In the genomic region with DNA sequence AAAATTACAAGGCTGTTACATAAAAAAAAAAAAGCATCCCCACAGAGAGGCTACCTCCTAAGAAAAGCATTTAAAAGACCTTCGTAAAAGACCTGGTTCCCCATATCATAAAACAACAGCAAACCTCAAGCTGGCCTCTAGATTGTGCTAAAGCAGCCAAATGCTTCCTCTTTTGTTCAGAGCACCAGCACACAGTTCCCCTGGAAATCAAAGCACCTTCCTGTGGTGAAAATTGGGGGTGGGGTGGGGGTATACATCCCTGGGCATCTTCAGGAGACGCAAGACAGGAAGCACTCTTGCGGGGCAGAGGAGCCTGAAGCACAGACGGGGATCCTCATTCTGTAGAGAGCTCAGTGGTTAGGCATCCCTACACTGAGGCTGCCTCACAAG, we compare ENCODE assay signal across 16 mouse cellular contexts. TPM values are rescaled to one million over a fixed set of nuclear protein-coding genes. Genes with fewer than 3 reads are reported as not detected.
DNase-seq lines count a peak whose midpoint lies in the region; ATAC-seq lines count a peak whose summit lies in the region.
"Had no signal": no experiment of that assay in that cellular context is flagged by ENCODE, and none has a peak within 500 bp of the region (broad histone marks: within the 10 kb centered on the region; RNA-seq: fewer than 3 reads in every experiment).

No protein-coding gene starts in this region.

- WGBS in heart, embryonic 10.5 days = 63% methylated on average over 4 of the region's 4 CpGs
- 19% methylated on average over 4 of the region's 4 CpGs for WGBS in forebrain, embryonic 14.5 days

- H3K9ac ChIP-seq in forebrain, embryonic 14.5 days (ENCODE audit: low read length) = peak overlapping the region; percentile 41

- no peaks in the 10 kb centered on the region for H3K9me3 ChIP-seq in heart, embryonic 10.5 days
- H3K9me3 ChIP-seq in forebrain, embryonic 14.5 days (replicated peaks; ENCODE audit: control insufficient read depth, low read length) = no peaks in the 10 kb centered on the region

- H3K4me2 ChIP-seq in forebrain, embryonic 14.5 days (ENCODE audit: low read length) = peak overlapping the region; percentile 4; the same call in 1 of the 2 replicates

- no peak for ATAC-seq in forebrain, embryonic 14.5 days
- peak; percentile 66 for ATAC-seq in megakaryocyte, adult 5-6 weeks (ENCODE audit: poor library complexity, severe bottlenecking)

- intact Hi-C loops in heart, postnatal 14 days (cut with DNase I) = loop anchor here (10.0 kb wide), 1 partner anchor 310 kb away; no protein-coding TSS in a partner anchor

- H3K4me1 ChIP-seq in heart, embryonic 10.5 days = peaks cover 12% of the 10 kb centered on the region
- peaks cover 9% of the 10 kb centered on the region for H3K4me1 ChIP-seq in forebrain, embryonic 14.5 days (ENCODE audit: control insufficient read depth, insufficient read depth, low read length)

- H3K4me3 ChIP-seq in heart, embryonic 10.5 days = no peak overlapping the region
- H3K4me3 ChIP-seq in forebrain, embryonic 14.5 days (ENCODE audit: low read depth, low read length) = no peak overlapping the region
- H3K4me3 ChIP-seq: erythroblast, embryonic 14.5 days had no signal

- H3K36me3 ChIP-seq in heart, embryonic 10.5 days = no peaks in the 10 kb centered on the region
- no peaks in the 10 kb centered on the region for H3K36me3 ChIP-seq in forebrain, embryonic 14.5 days (ENCODE audit: control insufficient read depth, insufficient read depth, low read length)

- DNase-seq in heart, embryonic 10.5 days (ENCODE audit: low spot score) = no peak
- DNase-seq in heart, postnatal 14 days = no peak
- DNase-seq in 416B (ENCODE audit: low read depth) = peak; percentile 39
- DNase-seq in forebrain, embryonic 14.5 days (ENCODE audit: low spot score) = no peak
- DNase-seq in adrenal gland, postnatal 14 days = no peak
- DNase-seq in cerebellum, postnatal 10 days = no peak
- DNase-seq in testis, postnatal 10 days (ENCODE audit: low spot score) = no peak
- DNase-seq: gastrocnemius, postnatal 36 days; heart, postnatal 36 days; lung, adult 2 months had no signal

- no peaks in the 10 kb centered on the region for H3K27me3 ChIP-seq in heart, embryonic 10.5 days (ENCODE audit: insufficient read depth, poor library complexity, severe bottlenecking)
- no peaks in the 10 kb centered on the region for H3K27me3 ChIP-seq in forebrain, embryonic 14.5 days (replicated peaks; ENCODE audit: control insufficient read depth, insufficient read depth, low read length)

- peak overlapping the region; percentile 31; the same call in 1 of the 2 replicates for H3K27ac ChIP-seq in heart, embryonic 10.5 days
- 0 out of 2 replicates have a peak overlapping the region, but pooled peaks have one; percentile 4 for H3K27ac ChIP-seq in forebrain, embryonic 14.5 days (ENCODE audit: low read depth, low read length)
- H3K27ac ChIP-seq: stomach, postnatal 0 days had no signal

RNA-seq across cellular contexts. Expression of a gene that starts 38.5 kb away (rescaled TPM):
- 3.3 and 7.8 TPM in 2 replicates for polyA plus RNA-seq in heart, embryonic 10.5 days (2016; fragmentation: Nextera tagmentation; extraction: Ambion mirVana)
- 1,000 to 10,000 TPM; 1,659 to 1,754 TPM for total RNA-seq in heart, postnatal 14 days (2021)
- not detected in 2 replicates for polyA plus RNA-seq in forebrain, embryonic 14.5 days (2014; fragmentation: Nextera tagmentation; extraction: Ambion mirVana)
- total RNA-seq in megakaryocyte, adult 5-6 weeks (2015) = not detected in 2 replicates
- total RNA-seq in megakaryocyte, adult 5-6 weeks (2017) = not detected in 2 replicates
- not detected in 2 replicates for total RNA-seq in adrenal gland, postnatal 14 days (2021)
- total RNA-seq: megakaryocyte-erythroid progenitor cell, adult 5-6 weeks had no signal
- polyA plus RNA-seq: erythroblast, embryonic 14.5 days; kidney, embryonic 14.5 days; limb, embryonic 11.5 days had no signal

Comparison
In these comparisons a context has a peak if more than half of its experiments do, and no peak if none do; other contexts are left out.
1. RNA of a gene that starts 38.5 kb away (total RNA-seq): 1,659 to 1,754 TPM in heart, postnatal 14 days; not detected in megakaryocyte, adult 5-6 weeks and not detected in adrenal gland, postnatal 14 days; every median in the first group is over 1,000 times any median in the second.